Comparison of ENCODE assay signal across 9 mouse cellular contexts in the genomic region with DNA sequence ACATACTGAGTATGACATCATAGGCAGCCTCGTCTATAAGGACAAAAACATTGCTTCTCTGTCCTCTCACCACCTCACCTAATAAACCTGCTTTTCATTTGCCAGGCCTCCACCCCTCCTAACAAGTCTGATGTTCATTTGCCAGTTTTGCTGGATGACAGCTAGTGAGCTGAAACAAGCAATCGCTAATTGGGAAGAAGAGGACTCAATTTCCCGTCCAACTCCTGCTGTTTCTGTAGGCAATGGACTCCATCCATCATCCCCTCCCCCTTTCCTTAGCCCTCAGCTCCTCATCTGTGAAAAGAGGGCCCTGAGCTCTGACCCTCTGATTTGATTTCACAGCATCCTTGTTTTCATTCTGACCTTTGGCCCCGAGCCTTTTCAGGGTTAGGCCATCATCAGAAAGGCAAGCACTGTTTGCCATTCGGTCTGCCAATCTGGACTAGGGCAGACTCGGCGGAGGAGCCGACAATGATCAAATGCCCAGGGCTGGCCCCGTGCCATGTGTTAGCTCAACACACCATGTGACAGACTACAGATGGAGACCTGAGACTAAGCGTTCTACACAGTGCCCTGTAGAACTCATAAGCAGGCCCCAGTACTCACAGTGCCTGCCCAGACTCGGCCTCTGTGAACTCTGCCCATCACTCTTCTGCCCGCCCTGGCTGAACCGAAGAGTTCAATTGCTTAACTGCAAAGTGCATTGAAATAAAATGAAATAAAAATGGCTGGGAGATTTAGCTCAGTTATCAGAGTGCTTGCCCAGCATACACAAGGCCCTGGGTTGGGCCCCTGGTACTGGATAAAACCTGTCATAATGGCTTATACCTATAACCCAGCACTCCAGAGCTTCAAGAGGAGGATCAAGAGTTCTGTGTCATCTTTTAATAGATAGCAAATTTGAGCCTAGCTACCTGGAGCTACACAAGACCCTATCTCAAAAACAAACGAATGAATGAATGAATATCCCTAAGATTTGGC.
A peak's percentile ranks its signal among the peaks of the same experiment; 100 is the strongest.
DNase-seq lines count a peak whose midpoint lies in the region; ATAC-seq and TF ChIP-seq lines count a peak whose summit lies in the region.
"Had no signal": no experiment of that assay in that cellular context is flagged by ENCODE, and none has a peak within 500 bp of the region (broad histone marks: within the 10 kb centered on the region; RNA-seq: fewer than 3 reads in every experiment).

No protein-coding gene starts in this region.

- TF ChIP-seq EP300 in liver, postnatal 0 days (IDR thresholded peaks at IDR 0.05; ENCODE audit: low read depth), result no peak

- H3K4me2 ChIP-seq in liver, postnatal 0 days (ENCODE audit: low read depth, low read length), result no peak overlapping the region
- no peak overlapping the region for H3K4me2 ChIP-seq in liver, embryonic 11.5 days
- H3K4me2 ChIP-seq in midbrain, embryonic 11.5 days, result no peak overlapping the region

- no peaks in the 10 kb centered on the region for H3K4me1 ChIP-seq in liver, postnatal 0 days (ENCODE audit: insufficient read depth)
- no peaks in the 10 kb centered on the region for H3K4me1 ChIP-seq in liver, embryonic 11.5 days (replicated peaks; ENCODE audit: control insufficient read depth, insufficient read depth, low read length)
- H3K4me1 ChIP-seq in midbrain, embryonic 11.5 days (ENCODE audit: control insufficient read depth, insufficient read depth, low read length), result peaks cover 2% of the 10 kb centered on the region; the same call in 1 of the 2 replicates

- no peaks in the 10 kb centered on the region for H3K36me3 ChIP-seq in liver, postnatal 0 days (replicated peaks; ENCODE audit: insufficient read depth, low read length)
- H3K36me3 ChIP-seq in liver, embryonic 11.5 days (ENCODE audit: control insufficient read depth, insufficient read depth, low read length), result no peaks in the 10 kb centered on the region
- no peaks in the 10 kb centered on the region for H3K36me3 ChIP-seq in midbrain, embryonic 11.5 days (ENCODE audit: control insufficient read depth, insufficient read depth, low read length)

- DNase-seq in liver, postnatal 0 days, result peak; percentile 24
- DNase-seq in liver, embryonic 11.5 days (ENCODE audit: low spot score), result no peak
- peak; percentile 82 for DNase-seq in embryo, embryonic 10.5 days (ENCODE audit: low spot score)
- DNase-seq in heart, postnatal 25 days (ENCODE audit: low spot score), result peak; percentile 1
- peak; percentile 86 to 91 for DNase-seq in layer of hippocampus, adult 8-10 months (ENCODE audit: low spot score in 2 of 2)
- DNase-seq in midbrain, embryonic 11.5 days (ENCODE audit: low spot score, missing footprints), result no peak
- DNase-seq in right cerebral cortex, postnatal 36 days (ENCODE audit: low spot score in 2 of 2), result peak; percentile 51 to 66

- no peak for TF ChIP-seq CTCF in liver, postnatal 0 days (IDR thresholded peaks at IDR 0.05; ENCODE audit: low read depth)

- H3K4me3 ChIP-seq in liver, postnatal 0 days (ENCODE audit: low read depth, low read length), result no peak overlapping the region
- no peak overlapping the region for H3K4me3 ChIP-seq in liver, embryonic 11.5 days (ENCODE audit: low read depth, low read length)
- no peak overlapping the region for H3K4me3 ChIP-seq in midbrain, embryonic 11.5 days (ENCODE audit: low read depth, low read length)
- H3K4me3 ChIP-seq: erythroblast, embryonic 14.5 days had no signal

- H3K27me3 ChIP-seq in liver, postnatal 0 days (ENCODE audit: insufficient read depth, low read length), result no peaks in the 10 kb centered on the region
- no peaks in the 10 kb centered on the region for H3K27me3 ChIP-seq in liver, embryonic 11.5 days (replicated peaks; ENCODE audit: control insufficient read depth, insufficient read depth, low read length)
- no peaks in the 10 kb centered on the region for H3K27me3 ChIP-seq in midbrain, embryonic 11.5 days (ENCODE audit: control insufficient read depth, insufficient read depth, low read length)

- no peak overlapping the region for H3K9ac ChIP-seq in liver, postnatal 0 days (replicated peaks)
- H3K9ac ChIP-seq in liver, embryonic 11.5 days (ENCODE audit: low read depth, low read length), result no peak overlapping the region
- H3K9ac ChIP-seq in midbrain, embryonic 11.5 days (ENCODE audit: low read length), result no peak overlapping the region

- ATAC-seq in liver, postnatal 0 days, result peak; percentile 48
- no peak for ATAC-seq in liver, embryonic 11.5 days (replicated peaks; ENCODE audit: low FRiP score)
- ATAC-seq in midbrain, embryonic 11.5 days (ENCODE audit: low FRiP score), result peak; percentile 88
- ATAC-seq in erythroid progenitor cell, adult 5-6 weeks (replicated peaks; ENCODE audit: low FRiP score, poor library complexity, severe bottlenecking), result no peak

- H3K9me3 ChIP-seq in liver, postnatal 0 days (ENCODE audit: low read length), result no peaks in the 10 kb centered on the region
- H3K9me3 ChIP-seq in liver, embryonic 11.5 days (ENCODE audit: control insufficient read depth, low read length), result no peaks in the 10 kb centered on the region
- H3K9me3 ChIP-seq in midbrain, embryonic 11.5 days (ENCODE audit: control insufficient read depth, low read length), result no peaks in the 10 kb centered on the region

- WGBS in liver, postnatal 0 days (ENCODE audit: insufficient replicate concordance), result 73% methylated on average over 14 of the region's 14 CpGs
- WGBS in liver, embryonic 11.5 days, result 67% methylated on average over 14 of the region's 14 CpGs
- WGBS in midbrain, embryonic 11.5 days, result 53% methylated on average over 14 of the region's 14 CpGs

- intact Hi-C loops in heart, postnatal 25 days (cut with DNase I), result no loop called here

- H3K27ac ChIP-seq in liver, postnatal 0 days (ENCODE audit: low read depth), result no peak overlapping the region
- no peak overlapping the region for H3K27ac ChIP-seq in liver, embryonic 11.5 days (ENCODE audit: low read depth, low read length)
- H3K27ac ChIP-seq in midbrain, embryonic 11.5 days (ENCODE audit: low read depth, low read length), result no peak overlapping the region

Comparison
In these comparisons a context has a peak if more than half of its experiments do, and no peak if none do; other contexts are left out.
1. ATAC-seq: peak in liver, postnatal 0 days (single experiment) and midbrain, embryonic 11.5 days (single experiment); none in liver, embryonic 11.5 days (single experiment) and erythroid progenitor cell, adult 5-6 weeks (single experiment).
2. DNase-seq: peak in liver, postnatal 0 days (single experiment), embryo, embryonic 10.5 days (single experiment), heart, postnatal 25 days (single experiment), layer of hippocampus, adult 8-10 months (2 of 2) and right cerebral cortex, postnatal 36 days (2 of 2); none in liver, embryonic 11.5 days (single experiment) and midbrain, embryonic 11.5 days (single experiment).